In the genomic region with DNA sequence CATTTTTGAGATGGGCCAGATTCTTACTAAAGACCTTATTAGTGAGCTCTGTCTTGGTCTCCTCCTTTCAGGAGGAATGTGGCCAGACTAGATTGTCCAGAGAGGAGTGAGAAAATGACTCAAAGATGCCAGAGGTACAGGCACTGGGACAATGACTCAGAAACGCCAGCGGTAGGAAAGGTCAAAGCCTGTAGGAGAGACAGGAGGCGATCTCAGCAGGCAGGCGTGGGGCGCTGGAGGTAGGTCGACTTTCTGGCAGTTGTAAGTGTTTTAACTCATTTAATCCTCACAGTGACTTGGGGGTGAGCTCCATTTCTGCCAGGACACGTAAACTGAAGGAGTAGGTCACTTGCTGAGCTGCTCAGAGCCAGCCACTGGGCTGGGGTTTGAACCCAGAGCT, we compare ENCODE assay signal across 23 mouse cellular contexts. TPM values are rescaled to one million over a fixed set of nuclear protein-coding genes. Genes with fewer than 3 reads are reported as not detected.
DNase-seq lines count a peak whose midpoint lies in the region; ATAC-seq lines count a peak whose summit lies in the region.
"Had no signal": no experiment of that assay in that cellular context is flagged by ENCODE, and none has a peak within 500 bp of the region (broad histone marks: within the 10 kb centered on the region; RNA-seq: fewer than 3 reads in every experiment).

No protein-coding gene starts in this region.

- no peak overlapping the region for H3K9ac ChIP-seq in intestine, embryonic 14.5 days (ENCODE audit: low read length)
- H3K9ac ChIP-seq: hindbrain, embryonic 13.5 days; limb, embryonic 13.5 days; liver, embryonic 14.5 days had no signal

- 0 out of 2 replicates have a peak, but pooled peaks cover 4% of the 10 kb centered on the region for H3K27me3 ChIP-seq in intestine, embryonic 14.5 days (replicated peaks; ENCODE audit: control insufficient read depth, insufficient read depth, low read length)

- H3K9me3 ChIP-seq in intestine, embryonic 14.5 days (ENCODE audit: control insufficient read depth, low read length): no peaks in the 10 kb centered on the region
- H3K9me3 ChIP-seq: forebrain, embryonic 10.5 days; hindbrain, embryonic 13.5 days; limb, embryonic 13.5 days had no signal

- ATAC-seq in intestine, embryonic 14.5 days (replicated peaks; ENCODE audit: low FRiP score, low TSS enrichment, low read depth): no peak

- H3K27ac ChIP-seq in intestine, embryonic 14.5 days (ENCODE audit: low read depth): 0 out of 2 replicates have a peak overlapping the region, but pooled peaks have one; percentile 10
- H3K27ac ChIP-seq: forebrain, embryonic 10.5 days; hindbrain, embryonic 13.5 days; limb, embryonic 13.5 days; liver, embryonic 14.5 days had no signal

- H3K4me2 ChIP-seq in intestine, embryonic 14.5 days (ENCODE audit: low read length): no peak overlapping the region
- H3K4me2 ChIP-seq: hindbrain, embryonic 13.5 days; limb, embryonic 13.5 days had no signal

- peak; percentile 68 to 72 for DNase-seq in adrenal gland, adult (ENCODE audit: inconsistent age in 2 of 2, low spot score in 1 of 2)
- no peak for DNase-seq in adrenal gland, adult 8-10 months
- DNase-seq in urinary bladder, adult 18-20 months (ENCODE audit: low spot score in 2 of 2): peak; percentile 31 to 65
- DNase-seq in urinary bladder, adult 2 months (ENCODE audit: low spot score): no peak
- no peak for DNase-seq in intestine, embryonic 14.5 days (ENCODE audit: low spot score)
- DNase-seq in right cerebral cortex, postnatal 4 days: no peak
- no peak for DNase-seq in frontal cortex, postnatal 10 days (ENCODE audit: low spot score in 2 of 2)
- DNase-seq in thymus, adult 18-20 months: no peak
- DNase-seq: cerebellum, adult 11-12 months; heart, adult 18-20 months; kidney, adult 8-10 months; kidney, postnatal 4 days; right cerebral cortex, adult 18-20 months; thymus, postnatal 36 days had no signal

- no peaks in the 10 kb centered on the region for H3K36me3 ChIP-seq in intestine, embryonic 14.5 days (ENCODE audit: control insufficient read depth, insufficient read depth, low read length)
- H3K36me3 ChIP-seq: forebrain, embryonic 10.5 days; hindbrain, embryonic 13.5 days; limb, embryonic 13.5 days had no signal

- 45% methylated on average over 7 of the region's 7 CpGs for WGBS in intestine, embryonic 14.5 days

- H3K4me1 ChIP-seq in intestine, embryonic 14.5 days (replicated peaks; ENCODE audit: control insufficient read depth, insufficient read depth, low read length): no peaks in the 10 kb centered on the region
- H3K4me1 ChIP-seq: hindbrain, embryonic 13.5 days; limb, embryonic 13.5 days had no signal

- no peak overlapping the region for H3K4me3 ChIP-seq in intestine, embryonic 14.5 days (ENCODE audit: low read depth, low read length)
- H3K4me3 ChIP-seq: forebrain, embryonic 10.5 days; hindbrain, embryonic 13.5 days; limb, embryonic 13.5 days had no signal

RNA-seq across cellular contexts. Expression of a gene that starts 5.2 kb away (rescaled TPM):
- 10 to 100 TPM in 2 of 4 experiments, 1 to 10 TPM in 2; 6.5 to 17.4 (median 10.1) TPM for total RNA-seq in adrenal gland, adult 8-10 months (2022)
- polyA plus RNA-seq in urinary bladder, adult 2 months (2012; rRNA removed): 11.0 and 11.4 TPM in 2 replicates
- 6.3 and 6.5 TPM in 2 replicates for polyA plus RNA-seq in intestine, embryonic 14.5 days (2014; fragmentation: Nextera tagmentation; extraction: Ambion mirVana)

RNA-seq across cellular contexts. Expression of a gene that starts 18.8 kb away (rescaled TPM):
- total RNA-seq in adrenal gland, adult 8-10 months (2022): 1 to 10 TPM; 2.2 to 3.9 (median 2.9) TPM
- polyA plus RNA-seq in urinary bladder, adult 2 months (2012; rRNA removed): 1.4 and 1.5 TPM in 2 replicates
- polyA plus RNA-seq in intestine, embryonic 14.5 days (2014; fragmentation: Nextera tagmentation; extraction: Ambion mirVana): 42.7 and 49.4 TPM in 2 replicates
- total RNA-seq: layer of hippocampus, postnatal 10 days; midbrain, postnatal 0 days had no signal

RNA-seq across cellular contexts. Expression of a gene that starts 20.6 kb away (rescaled TPM):
- 1 to 10 TPM; 4.5 to 7.1 (median 6.2) TPM for total RNA-seq in adrenal gland, adult 8-10 months (2022)
- 53.5 and 62.3 TPM in 2 replicates for polyA plus RNA-seq in urinary bladder, adult 2 months (2012; rRNA removed)
- 26.7 and 27.0 TPM in 2 replicates for polyA plus RNA-seq in intestine, embryonic 14.5 days (2014; fragmentation: Nextera tagmentation; extraction: Ambion mirVana)

RNA-seq across cellular contexts. Expression of a gene that starts 50.7 kb away (rescaled TPM):
- 1 to 10 TPM in 3 of 4 experiments, under 1 TPM in 1; 0.56 to 2.7 (median 1.7) TPM for total RNA-seq in adrenal gland, adult 8-10 months (2022)
- 0.94 and 0.98 TPM in 2 replicates for polyA plus RNA-seq in urinary bladder, adult 2 months (2012; rRNA removed)
- 0.49 TPM in 1 of 2 replicates, not detected in the other for polyA plus RNA-seq in intestine, embryonic 14.5 days (2014; fragmentation: Nextera tagmentation; extraction: Ambion mirVana)
- total RNA-seq: gastrocnemius, adult 8-10 months; layer of hippocampus, postnatal 10 days; midbrain, postnatal 0 days had no signal
- polyA plus RNA-seq: brain, embryonic 14.5 days; forebrain, embryonic 10.5 days; hindbrain, embryonic 13.5 days; limb, embryonic 13.5 days; liver, embryonic 14.5 days; neural tube, embryonic 11.5 days had no signal

RNA-seq across cellular contexts. Expression of a gene that starts 57.4 kb away (rescaled TPM):
- total RNA-seq in adrenal gland, adult 8-10 months (2022): 10 to 100 TPM in 3 of 4 experiments, 1 to 10 TPM in 1; 9.1 to 14.4 (median 13.9) TPM
- polyA plus RNA-seq in urinary bladder, adult 2 months (2012; rRNA removed): 0.33 and 0.44 TPM in 2 replicates
- polyA plus RNA-seq in intestine, embryonic 14.5 days (2014; fragmentation: Nextera tagmentation; extraction: Ambion mirVana): 3.7 and 3.8 TPM in 2 replicates

Comparison
In these comparisons a context has a peak if more than half of its experiments do, and no peak if none do; other contexts are left out.
1. DNase-seq: peak in adrenal gland, adult (2 of 2) and urinary bladder, adult 18-20 months (2 of 2); none in adrenal gland, adult 8-10 months (single experiment), urinary bladder, adult 2 months (single experiment), intestine, embryonic 14.5 days (single experiment), right cerebral cortex, postnatal 4 days (single experiment), frontal cortex, postnatal 10 days (0 of 2) and thymus, adult 18-20 months (0 of 2).
2. RNA of a gene that starts 18.8 kb away (polyA plus RNA-seq): 42.7 to 49.4 TPM in intestine, embryonic 14.5 days; 1.4 to 1.5 TPM in urinary bladder, adult 2 months; every median in the first group is over 10 times any median in the second.